Mouse (Mus musculus): ENCODE measurements at regions not wholly inside any gene's neighbourhood (a gene's known extent, or its start where the extent isn't known, plus 50 kb on each side); places are given as distances from the start of the nearest gene placed in this dataset.
"Not testable (repeated sequence)": the region's sequence is repeated elsewhere in the genome, so short reads cannot be mapped to it uniquely, and the experiment has no call there.

- ATAC-seq, result no peak
- Histone ChIP-seq H3K9me3 (ENCODE audit: control insufficient read depth) (no peaks in the 10 kb centered on the region; the same call in 1 of the 2 replicates), H3K9ac (ENCODE audit: low read depth, low read length) (no peak overlapping the region), H3K4me1 (replicated peaks; ENCODE audit: control insufficient read depth, insufficient read depth, low read length) (no peaks in the 10 kb centered on the region), H3K27ac (ENCODE audit: low read depth, low read length) (no peak overlapping the region), H3K4me3 (ENCODE audit: low read depth, low read length) (no peak overlapping the region), H3K27me3 (replicated peaks; ENCODE audit: control insufficient read depth, insufficient read depth, low read length) (no peaks in the 10 kb centered on the region), H3K4me2 (replicated peaks; ENCODE audit: low read depth) (no peak overlapping the region), H3K36me3 (ENCODE audit: control insufficient read depth, insufficient read depth) (no peaks in the 10 kb centered on the region)
- TF ChIP-seq CTCF (IDR thresholded peaks at IDR 0.05; ENCODE audit: low read depth), result no peak
- 93% methylated on average over 6 of the region's 6 CpGs for WGBS
These were observed 237.3 kb downstream of the Fgf9 start for GRCm38 (mm10) chr14:58307695-58308094.

GRCm38 (mm10) chr14:58306832-58307521 lies 236.6 kb downstream of the Fgf9 start:
- Histone ChIP-seq H3K4me2 (replicated peaks; ENCODE audit: low read depth) (no peak overlapping the region), H3K9me3 (ENCODE audit: control insufficient read depth) (no peaks in the 10 kb centered on the region; the same call in 1 of the 2 replicates), H3K4me1 (replicated peaks; ENCODE audit: control insufficient read depth, insufficient read depth, low read length) (no peaks in the 10 kb centered on the region), H3K9ac (ENCODE audit: low read depth, low read length) (no peak overlapping the region), H3K36me3 (ENCODE audit: control insufficient read depth, insufficient read depth) (no peaks in the 10 kb centered on the region), H3K27me3 (replicated peaks; ENCODE audit: control insufficient read depth, insufficient read depth, low read length) (no peaks in the 10 kb centered on the region), H3K4me3 (ENCODE audit: low read depth, low read length) (no peak overlapping the region), H3K27ac (ENCODE audit: low read depth, low read length) (no peak overlapping the region)
- no peak for TF ChIP-seq CTCF (IDR thresholded peaks at IDR 0.05; ENCODE audit: low read depth)
- 85% methylated on average over 11 of the region's 11 CpGs for WGBS
- no peak for ATAC-seq

GRCm38 (mm10) chr14:58300411-58300887 lies 230.1 kb downstream of the Fgf9 start:
- Histone ChIP-seq H3K4me1 (replicated peaks; ENCODE audit: control insufficient read depth, insufficient read depth, low read length) (no peaks in the 10 kb centered on the region), H3K27ac (ENCODE audit: low read depth, low read length) (no peak overlapping the region), H3K27me3 (replicated peaks; ENCODE audit: control insufficient read depth, insufficient read depth, low read length) (no peaks in the 10 kb centered on the region), H3K9me3 (ENCODE audit: control insufficient read depth) (no peaks in the 10 kb centered on the region), H3K4me3 (ENCODE audit: low read depth, low read length) (no peak overlapping the region), H3K4me2 (replicated peaks; ENCODE audit: low read depth) (no peak overlapping the region), H3K9ac (ENCODE audit: low read depth, low read length) (no peak overlapping the region), H3K36me3 (ENCODE audit: control insufficient read depth, insufficient read depth) (no peaks in the 10 kb centered on the region)
- TF ChIP-seq CTCF (IDR thresholded peaks at IDR 0.05; ENCODE audit: low read depth), result no peak
- no peak for ATAC-seq
- 53% methylated on average over 10 of the region's 10 CpGs for WGBS

DNA sequence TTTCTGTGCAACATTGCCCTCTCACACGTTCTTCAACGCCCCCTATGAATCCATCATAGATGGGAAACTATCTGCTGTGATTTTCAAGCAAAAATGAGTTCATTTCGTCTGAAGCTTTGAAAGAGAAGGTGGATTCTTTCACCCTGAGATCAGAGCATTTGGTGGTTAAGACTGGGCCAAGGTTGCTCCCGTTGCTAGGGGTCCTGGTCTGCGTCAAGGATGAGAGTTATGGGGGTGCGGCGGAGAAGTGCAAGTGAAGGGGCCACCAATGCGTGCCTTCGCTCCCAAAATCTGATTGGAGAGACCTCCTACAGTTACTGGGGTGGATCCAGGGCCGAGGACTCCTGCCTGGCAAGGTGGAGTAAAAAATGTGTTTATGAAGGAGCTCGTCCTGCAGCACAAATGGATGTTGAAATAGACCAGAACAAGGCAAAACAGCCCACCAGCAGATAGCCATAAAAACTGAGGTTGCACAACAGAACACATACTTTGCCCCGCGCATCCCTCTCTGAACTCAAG lies 215.7 kb downstream of the Fgf9 start:
- WGBS, result 53% methylated on average over 13 of the region's 13 CpGs
- Histone ChIP-seq H3K4me1 (replicated peaks; ENCODE audit: control insufficient read depth, insufficient read depth, low read length) (no peaks in the 10 kb centered on the region), H3K9ac (ENCODE audit: low read depth, low read length) (no peak overlapping the region), H3K27me3 (replicated peaks; ENCODE audit: control insufficient read depth, insufficient read depth, low read length) (no peaks in the 10 kb centered on the region), H3K9me3 (ENCODE audit: control insufficient read depth) (no peaks in the 10 kb centered on the region), H3K4me2 (replicated peaks; ENCODE audit: low read depth) (no peak overlapping the region), H3K4me3 (ENCODE audit: low read depth, low read length) (no peak overlapping the region), H3K27ac (ENCODE audit: low read depth, low read length) (no peak overlapping the region), H3K36me3 (ENCODE audit: control insufficient read depth, insufficient read depth) (no peaks in the 10 kb centered on the region)
- ATAC-seq, result no peak
- TF ChIP-seq CTCF (IDR thresholded peaks at IDR 0.05; ENCODE audit: low read depth), result no peak

DNA sequence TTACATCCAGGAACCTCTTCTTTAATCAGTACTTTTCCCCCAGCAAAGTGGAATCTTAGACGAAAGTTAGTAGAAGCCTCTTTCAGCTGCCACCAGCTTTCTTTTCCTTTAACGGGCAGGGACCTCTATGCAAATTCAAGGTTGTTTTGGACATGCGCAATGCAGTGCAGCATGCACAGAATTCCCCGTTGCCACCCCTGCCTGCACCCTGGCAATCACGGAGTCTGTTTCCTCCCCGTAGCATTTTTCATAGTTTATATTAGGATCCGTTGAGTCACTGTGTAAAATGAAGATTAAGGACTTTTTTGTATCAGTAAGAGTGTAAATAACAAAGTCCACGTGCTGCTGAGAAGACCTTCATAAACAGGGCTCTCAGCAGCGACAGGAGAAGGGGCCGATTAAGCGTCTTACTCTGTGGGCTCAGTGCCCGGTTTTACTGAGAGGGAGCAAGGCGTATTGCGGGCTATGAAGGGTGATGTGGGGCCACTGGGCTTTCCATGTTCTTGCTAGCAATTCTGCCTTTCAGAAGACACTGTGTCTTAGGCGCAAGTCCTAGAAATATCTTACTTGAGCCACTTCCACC lies 212.5 kb downstream of the Fgf9 start:
- Histone ChIP-seq H3K4me3 (ENCODE audit: low read depth, low read length) (no peak overlapping the region), H3K9ac (ENCODE audit: low read depth, low read length) (no peak overlapping the region), H3K27ac (ENCODE audit: low read depth, low read length) (no peak overlapping the region), H3K27me3 (replicated peaks; ENCODE audit: control insufficient read depth, insufficient read depth, low read length) (no peaks in the 10 kb centered on the region), H3K4me2 (replicated peaks; ENCODE audit: low read depth) (peak overlapping the region; percentile 46), H3K4me1 (replicated peaks; ENCODE audit: control insufficient read depth, insufficient read depth, low read length) (no peaks in the 10 kb centered on the region), H3K36me3 (ENCODE audit: control insufficient read depth, insufficient read depth) (no peaks in the 10 kb centered on the region), H3K9me3 (ENCODE audit: control insufficient read depth) (no peaks in the 10 kb centered on the region)
- no peak for TF ChIP-seq CTCF (IDR thresholded peaks at IDR 0.05; ENCODE audit: low read depth)
- WGBS, result 18% methylated on average over 15 of the region's 15 CpGs
- ATAC-seq, result peak; percentile 78

GRCm38 (mm10) chr14:58282264-58282663 lies 211.9 kb downstream of the Fgf9 start:
- Histone ChIP-seq H3K4me3 (ENCODE audit: low read depth, low read length) (no peak overlapping the region), H3K4me1 (replicated peaks; ENCODE audit: control insufficient read depth, insufficient read depth, low read length) (no peaks in the 10 kb centered on the region), H3K9ac (ENCODE audit: low read depth, low read length) (no peak overlapping the region), H3K9me3 (ENCODE audit: control insufficient read depth) (no peaks in the 10 kb centered on the region), H3K27me3 (replicated peaks; ENCODE audit: control insufficient read depth, insufficient read depth, low read length) (no peaks in the 10 kb centered on the region), H3K27ac (ENCODE audit: low read depth, low read length) (no peak overlapping the region), H3K36me3 (ENCODE audit: control insufficient read depth, insufficient read depth) (no peaks in the 10 kb centered on the region), H3K4me2 (replicated peaks; ENCODE audit: low read depth) (peak overlapping the region; percentile 46)
- no peak for ATAC-seq
- 66% methylated on average over 3 of the region's 3 CpGs for WGBS
- no peak for TF ChIP-seq CTCF (IDR thresholded peaks at IDR 0.05; ENCODE audit: low read depth)

GRCm38 (mm10) chr14:58274440-58274839 lies 204.1 kb downstream of the Fgf9 start:
- WGBS, result 39% methylated on average over 2 of the region's 2 CpGs
- not testable (repeated sequence) for ATAC-seq; H3K9me3 ChIP-seq (ENCODE audit: control insufficient read depth); H3K36me3 ChIP-seq (ENCODE audit: control insufficient read depth, insufficient read depth); H3K4me1 ChIP-seq (replicated peaks; ENCODE audit: control insufficient read depth, insufficient read depth, low read length); H3K9ac ChIP-seq (ENCODE audit: low read depth, low read length); H3K4me3 ChIP-seq (ENCODE audit: low read depth, low read length); H3K27ac ChIP-seq (ENCODE audit: low read depth, low read length); H3K4me2 ChIP-seq (replicated peaks; ENCODE audit: low read depth); H3K27me3 ChIP-seq (replicated peaks; ENCODE audit: control insufficient read depth, insufficient read depth, low read length)

Measured in intestine, postnatal 0 days (tissue).